Mouse (Mus musculus) right cerebral cortex, postnatal 25 days (tissue): ENCODE results near the gene Ttc9b.

Experiments
- DNase-seq: peaks from one replicate; pipeline ENCODE4 v3.0.0; 2022

Ttc9b gene

GRCm38 (mm10) chr7:27688815-27689612, 35.3 kb downstream of the Ttc9b start, which contains the start of gene Zfp607b:
Zfp607b (plus strand) TSS chr7:27689340.
- DNase-seq = peak; percentile 91

GRCm38 (mm10) chr7:27691076-27691475, 37.4 kb downstream of the Ttc9b start:
- no peak for DNase-seq

DNA sequence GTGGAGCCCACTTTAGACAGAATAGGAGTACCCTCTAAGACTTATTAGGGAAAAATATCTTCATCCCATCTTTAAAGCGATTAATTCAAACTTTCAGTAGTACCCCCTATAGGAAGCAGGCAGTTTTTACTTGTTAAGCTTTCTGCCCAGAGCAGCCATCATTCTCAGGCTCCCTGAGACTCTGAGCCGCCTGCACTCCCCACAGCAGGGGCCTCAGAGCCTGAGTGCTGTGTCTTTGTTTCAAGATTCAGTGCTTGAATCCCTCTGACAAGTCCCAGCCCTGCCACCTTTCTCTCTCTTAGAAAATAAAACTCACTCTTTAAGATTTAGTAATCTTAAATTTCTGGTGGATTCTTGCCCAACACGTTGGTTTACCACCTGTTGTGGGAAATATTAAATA, 43.0 kb downstream of the Ttc9b start:
- no peak for DNase-seq
